Mouse (Mus musculus) intestine, postnatal 0 days (tissue): ENCODE results near the gene Tmem274. TPM values are rescaled to one million over a fixed set of nuclear protein-coding genes. Genes with fewer than 3 reads are reported as not detected.

ENCODE experiments used
- ATAC-seq: fragments of 200-750 bp; cut with Nextera tagmentation; 2 replicates; pipeline ENCODE4 v1.8.0; 2017; ENCODE audit warnings: mild to moderate bottlenecking, moderate TSS enrichment, moderate library complexity
- H3K27ac ChIP-seq: fragments of 300-500 bp; sonication (generic); 2 replicates; pipeline ENCODE4 v1.5.1; 2014; ENCODE audit warnings: mild to moderate bottlenecking, low read depth, low read length, moderate library complexity
- H3K27me3 ChIP-seq: fragments of 300-500 bp; sonication (generic); replicated peaks from 2 replicates; pipeline ENCODE4 v1.6.1; 2014; ENCODE audit warnings: low read length, mixed read lengths; ENCODE audit not compliant: control insufficient read depth, insufficient read depth
- H3K36me3 ChIP-seq: fragments of 300-500 bp; sonication (generic); 2 replicates; pipeline ENCODE4 v1.6.1; 2014; ENCODE audit warnings: mild to moderate bottlenecking, moderate library complexity; ENCODE audit not compliant: control insufficient read depth, insufficient read depth
- H3K4me1 ChIP-seq: fragments of 300-500 bp; sonication (generic); replicated peaks from 2 replicates; pipeline ENCODE4 v1.6.1; 2014; ENCODE audit warnings: antibody characterized with exemption, low read length, mixed read lengths; ENCODE audit not compliant: control insufficient read depth, insufficient read depth
- H3K4me2 ChIP-seq: fragments of 300-500 bp; sonication (generic); replicated peaks from 2 replicates; pipeline ENCODE4 v1.6.1; 2014; ENCODE audit warnings: low read depth, mild to moderate bottlenecking, moderate library complexity
- H3K4me3 ChIP-seq: fragments of 300-500 bp; sonication (generic); 2 replicates; pipeline ENCODE4 v1.5.1; 2014; ENCODE audit warnings: low read depth, low read length
- H3K9ac ChIP-seq: fragments of 300-500 bp; sonication (generic); 2 replicates; pipeline ENCODE4 v1.6.1; 2014; ENCODE audit warnings: mild to moderate bottlenecking, low read depth, low read length
- H3K9me3 ChIP-seq: fragments of 300-500 bp; sonication (generic); 2 replicates; pipeline ENCODE4 v1.6.1; 2016; ENCODE audit warnings: mixed run types; ENCODE audit not compliant: control insufficient read depth
- CTCF ChIP-seq: sonication (generic); IDR thresholded peaks from 2 replicates; pipeline ENCODE4 v1.5.1; 2016; ENCODE audit warnings: low read depth, mild to moderate bottlenecking, control low read depth, antibody characterized with exemption, moderate library complexity
- WGBS: fragments of 180-500 bp; shearing (Covaris S2); extraction: QIAGEN DNeasy Blood & Tissue Kit; methylation state at CpG from one replicate; pipeline ENCODE4 v1.1.7; 2014; 5-methylcytosine and 5-hydroxymethylcytosine counted together
- polyA plus RNA-seq: library from polyadenylated mRNA; unstranded; fragments of >200 nt; fragmentation: Nextera tagmentation; extraction: Ambion mirVana; gene quantifications from 2 replicates; pipeline ENCODE4 v1.2.1, GENCODE M21; 2015

The Tmem274 gene
- polyA plus RNA-seq, 1 experiment from 2014 or later, result not detected

GRCm38 (mm10) chr4:149512072-149512471, 34.9 kb downstream of the Tmem274 start:
- Histone ChIP-seq H3K27ac (no peak overlapping the region), H3K9ac (no peak overlapping the region), H3K4me3 (no peak overlapping the region), H3K36me3 (no peaks in the 10 kb centered on the region), H3K27me3 (no peaks in the 10 kb centered on the region), H3K4me2 (no peak overlapping the region), H3K4me1 (no peaks in the 10 kb centered on the region), H3K9me3 (no peaks in the 10 kb centered on the region)
- no peak for ATAC-seq
- WGBS, result 70% methylated on average over 7 of the region's 7 CpGs
- no peak for TF ChIP-seq CTCF

- H3K4me3 ChIP-seq, result no peak overlapping the region
- H3K36me3 ChIP-seq, result no peaks in the 10 kb centered on the region
- TF ChIP-seq CTCF, result no peak
- no peak for ATAC-seq
- no peak overlapping the region for H3K4me2 ChIP-seq
- H3K4me1 ChIP-seq, result peaks cover 6% of the 10 kb centered on the region; the same call in 1 of the 2 replicates
- 94% methylated on average over 5 of the region's 5 CpGs for WGBS
- H3K9me3 ChIP-seq, result no peaks in the 10 kb centered on the region
- H3K9ac ChIP-seq, result no peak overlapping the region
- H3K27me3 ChIP-seq, result no peaks in the 10 kb centered on the region
- H3K27ac ChIP-seq, result no peak overlapping the region
These were observed 38.5 kb downstream of the Tmem274 start for GRCm38 (mm10) chr4:149515706-149516105.

- Histone ChIP-seq H3K4me3 (peak within 1 kb of the TSS; percentile 85), H3K36me3 (no peaks in the 10 kb centered on the region), H3K27me3 (no peaks in the 10 kb centered on the region), H3K4me2 (peak within 1 kb of the TSS; percentile 98), H3K27ac (peak within 1 kb of the TSS; percentile 77), H3K9me3 (no peaks in the 10 kb centered on the region), H3K4me1 (peaks cover 6% of the 10 kb centered on the region; the same call in 1 of the 2 replicates), H3K9ac (peak within 1 kb of the TSS; percentile 84)
- no peak for TF ChIP-seq CTCF
- WGBS, result 2% methylated on average over 38 of the region's 46 CpGs
- ATAC-seq, result peak; percentile 98
These were observed 40.7 kb downstream of the Tmem274 start, which contains the start of gene Ctnnbip1 for GRCm38 (mm10) chr4:149517868-149518340. Gene Ctnnbip1, plus strand, starts transcription at chr4:149518236.

GRCm38 (mm10) chr4:149518351-149519220, 41.4 kb downstream of the Tmem274 start:
- no peaks in the 10 kb centered on the region for H3K27me3 ChIP-seq
- TF ChIP-seq CTCF, result no peak
- H3K9ac ChIP-seq, result peak overlapping the region; percentile 84
- ATAC-seq, result no peak
- peak overlapping the region; percentile 98 for H3K4me2 ChIP-seq
- WGBS, result 4% methylated on average over 45 of the region's 52 CpGs
- no peaks in the 10 kb centered on the region for H3K9me3 ChIP-seq
- H3K4me1 ChIP-seq, result peaks cover 6% of the 10 kb centered on the region; the same call in 1 of the 2 replicates
- no peaks in the 10 kb centered on the region for H3K36me3 ChIP-seq
- H3K27ac ChIP-seq, result peak overlapping the region; percentile 77
- peak overlapping the region; percentile 85 for H3K4me3 ChIP-seq

- Histone ChIP-seq H3K4me1 (peaks cover 6% of the 10 kb centered on the region), H3K9ac (no peak overlapping the region), H3K36me3 (no peaks in the 10 kb centered on the region), H3K27ac (no peak overlapping the region), H3K4me3 (no peak overlapping the region), H3K9me3 (no peaks in the 10 kb centered on the region), H3K27me3 (no peaks in the 10 kb centered on the region), H3K4me2 (no peak overlapping the region; the same call in 1 of the 2 replicates)
- ATAC-seq, result no peak
- WGBS, result 51% methylated on average over 10 of the region's 10 CpGs
- no peak for TF ChIP-seq CTCF
These were observed 44.1 kb downstream of the Tmem274 start for GRCm38 (mm10) chr4:149521258-149521657.

GRCm38 (mm10) chr4:149523961-149524360, 46.8 kb downstream of the Tmem274 start:
- Histone ChIP-seq H3K27me3 (no peaks in the 10 kb centered on the region), H3K36me3 (no peaks in the 10 kb centered on the region), H3K4me3 (no peak overlapping the region), H3K4me1 (peaks cover 3% of the 10 kb centered on the region), H3K9ac (no peak overlapping the region), H3K9me3 (no peaks in the 10 kb centered on the region), H3K4me2 (no peak overlapping the region), H3K27ac (no peak overlapping the region)
- TF ChIP-seq CTCF, result no peak
- 86% methylated on average over 6 of the region's 6 CpGs for WGBS
- no peak for ATAC-seq
